Mouse (Mus musculus): ENCODE results near the gene Tcap.

The Tcap gene

DNA sequence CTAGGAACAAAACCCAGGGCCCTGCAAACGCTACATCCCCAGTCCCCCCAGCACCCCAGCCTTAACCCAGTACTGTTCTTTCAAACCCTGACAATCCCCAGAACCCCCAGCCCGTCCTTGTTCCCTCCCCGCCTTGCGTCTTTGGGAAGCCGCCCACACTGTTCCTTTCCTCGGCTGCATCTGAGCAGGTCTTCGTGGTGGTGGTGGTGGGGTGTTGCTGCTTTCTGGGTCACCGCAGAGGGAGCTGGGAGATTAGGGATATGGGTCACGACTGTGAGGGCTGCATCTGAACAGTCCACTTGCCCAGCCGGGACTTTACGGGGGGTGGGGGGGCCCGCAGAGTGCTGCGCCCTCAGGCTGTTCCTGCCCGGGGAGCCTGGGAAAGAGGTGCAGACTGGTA is 29.2 kb upstream of the Tcap start:
- no peak for DNase-seq (ENCODE audit: extremely low spot score, low read depth, low spot score)

DNA sequence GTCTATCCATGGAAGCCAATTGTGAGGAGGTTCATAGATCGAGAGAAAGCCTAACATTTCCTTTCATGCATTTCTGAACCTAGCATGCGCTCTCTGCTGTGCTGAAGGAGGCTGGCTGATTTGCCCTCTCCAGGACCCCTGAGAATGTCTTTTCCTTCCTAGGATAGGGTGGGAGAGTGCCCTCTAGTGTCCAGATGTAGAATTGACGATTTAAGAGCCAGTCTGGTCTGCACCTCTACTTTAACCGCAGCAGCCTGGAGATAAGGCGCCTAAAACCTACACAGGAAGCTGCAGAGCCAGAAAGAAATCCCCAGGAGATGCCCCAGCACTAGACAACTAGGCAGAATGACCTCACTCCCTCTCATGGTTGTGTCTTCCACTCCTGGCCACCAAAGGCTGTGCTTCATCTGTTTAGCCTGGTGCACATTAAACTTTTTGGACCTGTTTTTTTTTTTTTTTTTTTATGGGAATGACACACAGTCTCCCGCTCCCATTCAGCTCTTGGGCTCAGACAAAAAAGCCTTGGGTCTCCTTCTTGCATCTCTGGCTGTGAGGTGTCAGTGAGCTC is 27.8 kb upstream of the Tcap start:
- DNase-seq (ENCODE audit: extremely low spot score, low read depth, low spot score) = peak; percentile 93

DNA sequence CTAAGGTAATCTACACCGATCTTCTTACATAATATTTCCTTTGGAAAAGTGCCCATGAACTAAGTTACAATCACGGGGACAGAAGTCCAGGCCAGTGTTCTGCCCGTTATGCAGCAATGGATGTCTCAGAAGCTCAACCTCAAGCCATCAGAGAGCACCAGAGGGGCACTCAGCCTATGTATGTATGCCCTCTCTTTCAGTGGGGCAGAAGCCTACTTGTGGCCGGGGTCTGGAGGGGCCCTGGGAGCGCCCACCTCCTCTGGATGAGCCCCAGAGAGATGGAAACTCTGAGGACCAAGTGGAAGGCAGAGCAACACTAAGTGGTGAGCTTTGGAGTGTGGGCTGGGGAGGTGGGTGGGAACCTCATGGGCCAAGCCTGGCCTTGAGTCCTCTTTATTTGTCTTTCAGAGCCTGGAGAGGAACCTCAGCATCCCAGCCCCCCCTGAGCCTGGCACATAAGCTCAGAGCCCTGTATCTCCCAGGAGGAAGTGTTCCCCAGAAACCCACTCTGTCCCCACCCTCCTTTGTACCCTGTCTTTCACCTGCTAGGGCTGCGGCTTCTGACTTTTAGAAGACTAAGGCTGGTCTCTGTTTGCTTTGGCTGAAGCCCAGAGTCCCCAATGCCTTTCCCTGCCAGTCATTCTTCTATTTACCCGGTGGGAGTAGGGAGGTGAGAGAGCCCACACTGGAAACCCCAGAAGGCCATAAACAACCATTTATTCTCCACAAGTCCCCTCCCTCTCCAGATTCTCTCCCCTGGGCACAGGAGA is 26.8 kb upstream of the Tcap start:
- DNase-seq (ENCODE audit: extremely low spot score, low read depth, low spot score) = no peak

DNA sequence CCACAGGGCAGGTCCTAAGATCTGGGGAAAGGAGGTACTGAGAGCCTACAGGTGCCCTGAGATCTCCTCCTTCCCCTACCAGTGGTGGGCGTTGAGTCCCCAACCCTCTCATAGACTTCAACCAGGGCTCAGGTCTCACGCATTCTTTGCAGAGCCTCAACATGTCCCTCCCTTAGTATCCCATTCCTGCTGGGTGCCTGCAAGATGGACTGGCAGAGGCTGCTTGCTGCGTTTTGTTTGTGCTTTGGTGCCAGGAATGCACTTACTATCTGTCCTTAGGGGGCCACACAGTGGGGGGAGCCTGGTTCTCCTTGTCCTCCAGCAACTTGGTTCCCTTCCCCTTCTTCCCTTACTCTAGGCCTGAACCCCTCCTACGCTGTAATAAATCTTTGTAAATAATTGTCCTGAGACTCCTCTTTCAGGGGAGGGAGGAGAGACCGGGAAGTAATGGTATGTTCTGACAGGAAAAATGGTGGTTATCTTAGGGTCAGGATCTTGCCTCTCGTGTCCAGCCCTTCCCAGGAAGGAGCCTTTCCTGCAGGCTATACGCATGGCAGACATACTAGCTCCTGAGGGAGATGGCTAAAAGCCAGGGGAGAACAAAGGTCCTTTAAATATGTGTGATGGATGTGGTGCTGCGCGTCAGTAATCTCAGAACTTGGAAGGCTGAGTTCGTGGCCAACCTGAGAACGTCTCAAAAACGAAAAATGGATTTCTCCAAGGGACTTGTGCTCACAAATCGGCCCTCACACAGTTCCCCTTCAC is 26.0 kb upstream of the Tcap start:
- no peak for DNase-seq (ENCODE audit: extremely low spot score, low read depth, low spot score)

DNA sequence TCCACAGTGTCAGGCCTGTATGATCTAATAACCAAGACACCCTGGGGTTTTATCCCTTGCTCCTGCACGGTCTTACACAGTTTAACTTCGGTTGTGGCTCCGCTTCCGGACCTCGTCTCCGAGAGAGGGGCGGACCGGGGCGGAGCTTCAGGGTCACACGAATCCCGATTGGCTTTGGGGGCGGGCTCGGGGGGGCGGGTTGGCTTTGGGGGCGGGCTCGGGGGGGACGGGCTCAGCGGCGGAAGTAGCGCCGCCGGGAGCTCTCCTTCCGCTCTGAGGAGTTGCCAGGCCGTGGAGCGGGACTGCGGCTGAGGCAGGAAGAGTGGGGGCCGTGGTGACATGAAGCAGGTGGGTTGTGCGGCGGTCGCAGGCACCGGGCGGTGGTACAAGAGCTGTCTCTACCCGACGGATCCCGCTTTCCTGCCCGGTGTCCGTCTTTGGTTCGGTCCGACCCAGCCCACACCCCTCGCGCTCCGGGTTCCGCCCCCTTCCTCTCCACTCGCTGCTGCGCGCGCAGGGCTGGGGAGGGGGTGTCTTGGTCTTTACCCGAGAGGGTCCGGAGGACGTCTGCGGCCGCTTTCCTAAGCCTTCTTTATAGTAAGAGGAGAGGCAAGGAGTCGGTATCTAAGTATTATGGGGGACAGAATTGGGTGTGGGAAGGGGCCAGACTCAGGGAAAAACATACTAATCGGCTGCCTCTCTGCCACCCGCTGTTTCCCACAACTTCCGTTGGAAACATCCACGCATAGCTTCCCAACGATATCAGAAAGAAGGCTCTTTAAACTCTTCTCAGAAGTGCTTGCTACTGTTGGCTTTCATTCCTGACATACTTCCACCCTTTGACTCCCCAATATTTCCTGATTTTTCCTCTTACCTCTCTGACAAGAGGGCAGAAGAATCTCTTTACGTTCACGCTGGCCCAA is 25.2 kb upstream of the Tcap start, which contains the start of gene Stard3:
Gene Stard3, plus strand, starts transcription at position 208 of the 923 bp plus-strand sequence.
- peak; percentile 78 for DNase-seq (ENCODE audit: extremely low spot score, low read depth, low spot score)

- no peak for DNase-seq (ENCODE audit: extremely low spot score, low read depth, low spot score)
Observed at GRCm38 (mm10) chr11:98360866-98361521, 22.6 kb upstream of the Tcap start.

DNA sequence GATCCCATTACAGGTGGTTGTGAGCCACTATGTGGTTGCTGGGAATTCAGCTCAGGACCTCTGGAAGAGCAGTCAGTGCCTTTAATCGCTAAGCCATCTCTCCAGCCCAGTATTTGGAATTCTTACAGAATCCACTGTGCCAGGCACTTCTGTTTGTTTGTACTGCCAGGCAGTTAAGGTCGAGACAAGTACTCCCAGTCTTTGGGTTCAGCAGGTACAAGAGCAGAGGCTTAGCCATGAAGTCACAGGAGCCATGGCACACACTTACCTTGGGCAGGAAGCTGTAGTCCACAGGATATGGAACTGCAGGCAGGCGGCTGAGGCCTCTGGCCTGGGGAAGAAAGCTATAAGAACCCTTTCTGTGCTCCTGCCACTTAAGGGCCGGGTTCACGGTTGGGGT is 19.8 kb upstream of the Tcap start:
- DNase-seq (ENCODE audit: extremely low spot score, low read depth, low spot score) = no peak

GRCm38 (mm10) chr11:98364410-98364809 is 19.2 kb upstream of the Tcap start:
- DNase-seq (ENCODE audit: extremely low spot score, low read depth, low spot score) = no peak

DNA sequence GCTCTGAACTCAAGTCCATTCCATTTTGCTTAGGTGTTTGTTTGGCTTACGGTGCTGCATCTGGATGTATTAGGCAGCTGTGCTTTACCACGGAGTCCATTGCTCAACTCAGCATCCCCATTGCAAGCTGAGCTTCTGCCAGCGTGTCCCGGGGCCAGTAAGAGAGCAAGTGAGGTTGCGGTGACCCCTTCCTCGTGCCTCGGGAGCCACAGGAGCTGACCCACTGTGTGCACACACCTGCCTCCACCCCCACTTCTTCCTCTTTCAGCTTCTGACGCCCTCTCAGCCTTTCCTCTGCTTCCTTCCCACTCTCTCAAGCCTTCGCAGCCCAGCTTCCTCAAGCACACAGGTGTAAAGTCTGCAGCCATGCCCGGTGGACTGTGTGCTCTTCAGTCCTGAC is 17.3 kb upstream of the Tcap start:
- DNase-seq (ENCODE audit: extremely low spot score, low read depth, low spot score) = no peak

GRCm38 (mm10) chr11:98367171-98367862 is 16.3 kb upstream of the Tcap start:
- no peak for DNase-seq (ENCODE audit: extremely low spot score, low read depth, low spot score)

- DNase-seq (ENCODE audit: extremely low spot score, low read depth, low spot score) = no peak
Observed at GRCm38 (mm10) chr11:98367863-98368186, 15.8 kb upstream of the Tcap start.

- no peak for DNase-seq (ENCODE audit: extremely low spot score, low read depth, low spot score)
Observed at GRCm38 (mm10) chr11:98369337-98369736, 14.3 kb upstream of the Tcap start.

- no peak for DNase-seq (ENCODE audit: extremely low spot score, low read depth, low spot score)
Observed at GRCm38 (mm10) chr11:98370588-98370987, 13.0 kb upstream of the Tcap start.

DNA sequence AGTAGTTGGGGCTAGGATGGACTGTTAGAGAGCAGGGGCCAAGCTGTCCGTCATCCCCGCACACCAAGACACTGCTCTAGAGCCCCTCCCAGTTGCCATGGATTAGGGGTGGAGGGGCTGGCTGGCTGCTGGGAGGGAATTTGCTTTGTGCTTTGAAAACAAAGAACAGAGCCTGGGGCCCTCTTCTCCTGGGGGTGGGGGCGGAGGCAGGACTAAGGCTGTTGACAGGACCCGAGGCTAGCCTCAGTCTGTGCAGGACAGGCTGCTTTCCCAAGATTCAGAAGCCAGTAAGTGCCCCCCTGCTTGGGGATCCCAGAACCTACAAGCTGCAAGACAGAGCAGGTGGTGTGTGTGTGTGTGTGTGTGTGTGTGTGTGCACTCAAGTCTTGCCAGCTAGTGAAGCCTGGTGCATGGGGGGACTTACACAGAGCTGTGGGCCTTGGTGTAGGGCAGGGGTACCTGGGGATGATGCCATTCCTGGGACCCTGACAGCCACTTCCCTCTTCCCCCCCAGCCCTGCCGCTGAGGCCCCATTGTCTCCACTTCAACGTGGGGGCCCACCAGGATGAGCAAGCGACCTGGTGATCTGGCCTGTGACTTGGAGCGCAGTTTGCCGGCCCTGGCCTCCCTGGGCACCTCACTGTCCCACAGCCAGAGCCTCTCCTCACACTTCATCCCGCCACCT is 11.9 kb upstream of the Tcap start:
- no peak for DNase-seq (ENCODE audit: extremely low spot score, low read depth, low spot score)

- peak; percentile 69 for DNase-seq (ENCODE audit: extremely low spot score, low read depth, low spot score)
Observed at GRCm38 (mm10) chr11:98372406-98372805, 11.2 kb upstream of the Tcap start.

- no peak for DNase-seq (ENCODE audit: extremely low spot score, low read depth, low spot score)
Observed at GRCm38 (mm10) chr11:98373244-98373643, 10.4 kb upstream of the Tcap start.

DNA sequence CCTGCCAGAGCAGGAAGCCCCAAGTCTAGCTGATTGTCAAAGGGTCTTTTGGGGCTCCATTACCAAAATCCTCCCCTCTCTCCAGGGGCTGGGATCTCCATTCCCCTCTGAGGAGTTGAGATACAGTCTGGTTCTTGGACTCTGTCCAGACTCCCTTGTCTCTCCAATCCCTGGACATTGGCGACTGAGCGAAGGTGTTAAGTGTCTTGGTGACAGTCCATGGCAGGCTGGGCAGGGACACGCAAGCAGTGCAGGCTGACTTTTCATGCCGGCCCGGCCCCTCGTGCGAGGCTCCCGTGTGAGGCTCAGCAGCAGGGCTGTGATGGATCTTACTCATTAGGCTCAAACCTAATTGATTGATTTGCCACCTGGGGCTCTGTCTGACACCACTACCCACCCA is 9.3 kb upstream of the Tcap start:
- no peak for DNase-seq (ENCODE audit: extremely low spot score, low read depth, low spot score)

- DNase-seq (ENCODE audit: extremely low spot score, low read depth, low spot score) = no peak
Observed at GRCm38 (mm10) chr11:98376756-98377155, 6.9 kb upstream of the Tcap start.

- no peak for DNase-seq (ENCODE audit: extremely low spot score, low read depth, low spot score)
Observed at GRCm38 (mm10) chr11:98377787-98378186, 5.8 kb upstream of the Tcap start.
